Mouse (Mus musculus): ENCODE results near the gene Slc25a44. TPM values are rescaled to one million over a fixed set of nuclear protein-coding genes. Genes with fewer than 3 reads are reported as not detected.
"Not testable (repeated sequence)": the region's sequence is repeated elsewhere in the genome, so short reads cannot be mapped to it uniquely, and the experiment has no call there.

Gene Slc25a44
- polyA plus RNA-seq, 1 experiment from 2014 or later = 10.4 TPM

- not testable (repeated sequence) for H3K4me3 ChIP-seq (replicated peaks); H3K36me3 ChIP-seq; H3K9ac ChIP-seq; H3K27me3 ChIP-seq; H3K9me3 ChIP-seq (replicated peaks); DNase-seq; ATAC-seq (ENCODE audit: low read depth); H3K4me2 ChIP-seq; H3K27ac ChIP-seq
- peaks cover 27% of the 10 kb centered on the region for H3K4me1 ChIP-seq (replicated peaks)
- 59% methylated on average over 8 of the region's 8 CpGs for WGBS (ENCODE audit: insufficient replicate concordance)
Measured at GRCm38 (mm10) chr3:88428639-88429038, 3.7 kb upstream of the Slc25a44 start.

- H3K9ac ChIP-seq = no peak overlapping the region
- no peaks in the 10 kb centered on the region; the same call in 1 of the 2 replicates for H3K27me3 ChIP-seq
- DNase-seq (no peak), ATAC-seq (ENCODE audit: low read depth) (no peak)
- 50% methylated on average over 4 of the region's 4 CpGs for WGBS (ENCODE audit: insufficient replicate concordance)
- H3K4me1 ChIP-seq (replicated peaks) = peaks cover 39% of the 10 kb centered on the region
- H3K9me3 ChIP-seq (replicated peaks) = no peaks in the 10 kb centered on the region
- no peak overlapping the region for H3K4me2 ChIP-seq
- H3K27ac ChIP-seq = no peak overlapping the region; the same call in 1 of the 2 replicates
- no peaks in the 10 kb centered on the region for H3K36me3 ChIP-seq
- no peak overlapping the region for H3K4me3 ChIP-seq (replicated peaks)
Measured at GRCm38 (mm10) chr3:88427342-88427905, 2.5 kb upstream of the Slc25a44 start.

- H3K27me3 ChIP-seq = no peaks in the 10 kb centered on the region; the same call in 1 of the 2 replicates
- peak overlapping the region; percentile 47; the same call in 1 of the 2 replicates for H3K9ac ChIP-seq
- peak overlapping the region; percentile 56 for H3K4me2 ChIP-seq
- WGBS (ENCODE audit: insufficient replicate concordance) = 72% methylated on average over 10 of the region's 10 CpGs
- H3K9me3 ChIP-seq (replicated peaks) = no peaks in the 10 kb centered on the region
- ATAC-seq (ENCODE audit: low read depth) (no peak), DNase-seq (no peak)
- peaks cover 7% of the 10 kb centered on the region for H3K36me3 ChIP-seq
- peaks cover 54% of the 10 kb centered on the region for H3K4me1 ChIP-seq (replicated peaks)
- H3K27ac ChIP-seq = no peak overlapping the region
- H3K4me3 ChIP-seq (replicated peaks) = peak overlapping the region; percentile 42; the same call in 1 of the 2 replicates
Measured at GRCm38 (mm10) chr3:88425708-88426420, 925 bp upstream of the Slc25a44 start.

GRCm38 (mm10) chr3:88425330-88425689, 371 bp upstream of the Slc25a44 start:
- DNase-seq (no peak), ATAC-seq (ENCODE audit: low read depth) (no peak)
- H3K4me1 ChIP-seq (replicated peaks) = peaks cover 54% of the 10 kb centered on the region
- peaks cover 12% of the 10 kb centered on the region for H3K36me3 ChIP-seq
- H3K4me3 ChIP-seq (replicated peaks) = peak overlapping the region; percentile 42
- WGBS (ENCODE audit: insufficient replicate concordance) = 9% methylated on average over 2 of the region's 2 CpGs
- no peaks in the 10 kb centered on the region; the same call in 1 of the 2 replicates for H3K27me3 ChIP-seq
- no peak overlapping the region; the same call in 1 of the 2 replicates for H3K27ac ChIP-seq
- peak overlapping the region; percentile 47; the same call in 1 of the 2 replicates for H3K9ac ChIP-seq
- H3K4me2 ChIP-seq = peak overlapping the region; percentile 56
- H3K9me3 ChIP-seq (replicated peaks) = no peaks in the 10 kb centered on the region

- Histone ChIP-seq H3K36me3 (peaks cover 44% of the 10 kb centered on the region), H3K9me3 (replicated peaks) (no peaks in the 10 kb centered on the region), H3K4me3 (replicated peaks) (no peak overlapping the region; the same call in 1 of the 2 replicates), H3K9ac (peak overlapping the region; percentile 53; the same call in 1 of the 2 replicates), H3K4me2 (peak overlapping the region; percentile 88), H3K4me1 (replicated peaks) (peaks cover 72% of the 10 kb centered on the region), H3K27me3 (no peaks in the 10 kb centered on the region), H3K27ac (peak overlapping the region; percentile 65)
- 34% methylated on average over 9 of the region's 9 CpGs for WGBS (ENCODE audit: insufficient replicate concordance)
- ATAC-seq (ENCODE audit: low read depth) = no peak
- DNase-seq = no peak
Measured at GRCm38 (mm10) chr3:88422020-88422720, 2.8 kb downstream of the Slc25a44 start.

GRCm38 (mm10) chr3:88420771-88421170, 4.2 kb downstream of the Slc25a44 start:
- no peak overlapping the region for H3K9ac ChIP-seq
- no peak for ATAC-seq (ENCODE audit: low read depth)
- H3K36me3 ChIP-seq = peaks cover 58% of the 10 kb centered on the region
- DNase-seq = no peak
- no peak overlapping the region for H3K4me2 ChIP-seq
- 90% methylated on average over 19 of the region's 19 CpGs for WGBS (ENCODE audit: insufficient replicate concordance)
- no peaks in the 10 kb centered on the region for H3K27me3 ChIP-seq
- no peak overlapping the region for H3K4me3 ChIP-seq (replicated peaks)
- no peaks in the 10 kb centered on the region for H3K9me3 ChIP-seq (replicated peaks)
- no peak overlapping the region for H3K27ac ChIP-seq
- peaks cover 79% of the 10 kb centered on the region for H3K4me1 ChIP-seq (replicated peaks)

GRCm38 (mm10) chr3:88418016-88418415, 6.9 kb downstream of the Slc25a44 start:
- 76% methylated on average over 6 of the region's 6 CpGs for WGBS (ENCODE audit: insufficient replicate concordance)
- Histone ChIP-seq H3K9ac (peak overlapping the region; percentile 18; the same call in 1 of the 2 replicates), H3K36me3 (peaks cover 84% of the 10 kb centered on the region), H3K9me3 (replicated peaks) (no peaks in the 10 kb centered on the region), H3K27ac (0 out of 2 replicates have a peak overlapping the region, but pooled peaks have one; percentile 40), H3K4me1 (replicated peaks) (peaks cover 78% of the 10 kb centered on the region), H3K4me2 (no peak overlapping the region), H3K27me3 (no peaks in the 10 kb centered on the region), H3K4me3 (replicated peaks) (no peak overlapping the region)
- DNase-seq = no peak
- no peak for ATAC-seq (ENCODE audit: low read depth)

- Histone ChIP-seq H3K9ac (peak overlapping the region; percentile 44), H3K4me3 (replicated peaks) (no peak overlapping the region), H3K4me2 (0 out of 2 replicates have a peak overlapping the region, but pooled peaks have one; percentile 1), H3K27ac (peak overlapping the region; percentile 43), H3K9me3 (replicated peaks) (no peaks in the 10 kb centered on the region), H3K36me3 (peaks cover 96% of the 10 kb centered on the region), H3K27me3 (no peaks in the 10 kb centered on the region), H3K4me1 (replicated peaks) (peaks cover 80% of the 10 kb centered on the region)
- WGBS (ENCODE audit: insufficient replicate concordance) = 62% methylated on average over 4 of the region's 4 CpGs
- DNase-seq = no peak
- ATAC-seq (ENCODE audit: low read depth) = 0 out of 2 replicates have a peak, but pooled peaks have one; percentile 16
Measured at GRCm38 (mm10) chr3:88415668-88416067, 9.3 kb downstream of the Slc25a44 start.

- Histone ChIP-seq H3K4me2 (no peak overlapping the region), H3K27ac (peak overlapping the region; percentile 91), H3K27me3 (no peaks in the 10 kb centered on the region), H3K4me3 (replicated peaks) (no peak overlapping the region), H3K9ac (peak overlapping the region; percentile 86; the same call in 1 of the 2 replicates), H3K9me3 (replicated peaks) (no peaks in the 10 kb centered on the region), H3K4me1 (replicated peaks) (peaks cover 82% of the 10 kb centered on the region), H3K36me3 (peaks cover 66% of the 10 kb centered on the region)
- no peak for ATAC-seq (ENCODE audit: low read depth)
- no peak for DNase-seq
- 76% methylated on average over 11 of the region's 11 CpGs for WGBS (ENCODE audit: insufficient replicate concordance)
Measured at GRCm38 (mm10) chr3:88412636-88413035, 12.3 kb downstream of the Slc25a44 start.

GRCm38 (mm10) chr3:88411681-88412080, 13.3 kb downstream of the Slc25a44 start:
- H3K4me3 ChIP-seq (replicated peaks) = peak overlapping the region; percentile 6; the same call in 1 of the 2 replicates
- H3K9ac ChIP-seq = peak overlapping the region; percentile 86
- peaks cover 56% of the 10 kb centered on the region for H3K36me3 ChIP-seq
- H3K4me2 ChIP-seq = peak overlapping the region; percentile 92
- 49% methylated on average over 4 of the region's 4 CpGs for WGBS (ENCODE audit: insufficient replicate concordance)
- H3K4me1 ChIP-seq (replicated peaks) = peaks cover 86% of the 10 kb centered on the region
- peak; percentile 50 for DNase-seq
- no peaks in the 10 kb centered on the region for H3K9me3 ChIP-seq (replicated peaks)
- H3K27ac ChIP-seq = peak overlapping the region; percentile 91
- ATAC-seq (ENCODE audit: low read depth) = peak; percentile 59
- H3K27me3 ChIP-seq = no peaks in the 10 kb centered on the region

- WGBS (ENCODE audit: insufficient replicate concordance) = 27% methylated on average over 7 of the region's 7 CpGs
- Histone ChIP-seq H3K27ac (peak overlapping the region; percentile 91), H3K4me1 (replicated peaks) (peaks cover 82% of the 10 kb centered on the region), H3K9ac (peak overlapping the region; percentile 86), H3K27me3 (no peaks in the 10 kb centered on the region), H3K4me2 (peak overlapping the region; percentile 92), H3K9me3 (replicated peaks) (no peaks in the 10 kb centered on the region), H3K36me3 (peaks cover 46% of the 10 kb centered on the region), H3K4me3 (replicated peaks) (peak overlapping the region; percentile 77)
- ATAC-seq (ENCODE audit: low read depth) (no peak), DNase-seq (peak; percentile 19)
Measured at GRCm38 (mm10) chr3:88410645-88411031, 14.3 kb downstream of the Slc25a44 start.
